Mouse (Mus musculus): Measurements from ENCODE around the gene Zfc3h1.
A peak's percentile ranks its signal among the peaks of the same experiment; 100 is the strongest.

Gene Zfc3h1

DNA sequence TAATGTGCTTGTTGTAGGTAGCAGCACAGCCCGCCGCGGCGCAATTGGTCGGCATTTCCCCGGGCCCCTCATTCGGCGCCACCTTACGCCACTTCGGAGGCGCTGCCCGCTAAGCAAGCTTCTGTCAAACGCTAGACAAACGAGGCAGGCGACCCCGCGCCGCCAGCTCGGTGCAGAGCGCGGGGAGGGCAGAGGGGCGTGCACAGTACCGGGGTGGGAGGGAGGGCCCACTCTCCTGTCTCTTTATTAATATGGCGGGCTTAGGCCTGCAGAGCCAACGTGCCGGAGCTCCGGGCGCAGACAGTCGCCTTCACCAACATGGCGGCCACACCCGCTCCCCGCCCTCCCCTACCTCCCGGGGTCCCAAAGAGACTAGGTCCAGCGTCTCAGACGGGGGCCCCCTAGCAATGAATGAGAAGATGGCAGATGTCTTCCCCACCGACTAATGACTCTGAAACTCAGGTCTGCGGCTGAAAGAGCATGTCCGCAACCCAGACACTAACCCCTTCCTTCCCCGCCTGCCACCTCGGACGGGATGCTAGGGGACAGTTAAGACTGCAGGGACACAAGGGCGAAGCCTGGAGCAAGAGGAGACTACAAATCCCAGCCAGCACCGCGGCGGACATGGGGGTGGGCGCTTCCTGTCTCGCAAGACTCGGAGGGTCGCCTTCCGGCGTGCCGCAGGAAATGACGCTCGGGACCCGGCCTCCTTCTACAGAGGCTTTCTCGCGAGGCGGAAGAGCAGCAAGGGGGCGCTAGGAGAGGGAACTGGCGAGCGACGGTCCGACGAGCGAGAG is at the start of gene Zfc3h1, which contains the start of gene Thap2:
Gene Zfc3h1 (plus strand): TSS at position 739 of the 797 bp plus-strand sequence.
Gene Thap2 (minus strand): TSS at position 223 of the 797 bp plus-strand sequence.
- DNase-seq (ENCODE audit: low spot score in 2 of 2), result peak; percentile 95 to 98

DNA sequence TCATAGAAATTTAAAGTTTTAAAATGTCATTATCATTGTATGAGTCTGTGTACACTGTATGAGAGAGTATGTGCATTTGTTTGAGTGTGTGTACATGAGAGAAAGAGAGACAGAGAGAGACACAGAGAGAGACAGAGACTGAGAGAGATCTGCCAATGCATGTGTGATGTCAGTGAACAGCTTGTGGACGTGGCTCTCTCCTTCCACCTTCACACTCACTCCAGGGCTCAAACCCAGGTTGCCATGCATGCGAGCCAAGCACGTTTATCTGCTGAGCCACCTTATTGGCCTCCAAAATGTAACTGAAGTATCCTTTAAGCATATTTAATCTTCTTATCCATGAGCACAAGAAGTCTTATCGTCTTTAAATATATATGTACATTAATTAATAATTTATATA is 47.9 kb upstream of the Zfc3h1 start:
- no peak for DNase-seq (ENCODE audit: low spot score in 2 of 2)

DNA sequence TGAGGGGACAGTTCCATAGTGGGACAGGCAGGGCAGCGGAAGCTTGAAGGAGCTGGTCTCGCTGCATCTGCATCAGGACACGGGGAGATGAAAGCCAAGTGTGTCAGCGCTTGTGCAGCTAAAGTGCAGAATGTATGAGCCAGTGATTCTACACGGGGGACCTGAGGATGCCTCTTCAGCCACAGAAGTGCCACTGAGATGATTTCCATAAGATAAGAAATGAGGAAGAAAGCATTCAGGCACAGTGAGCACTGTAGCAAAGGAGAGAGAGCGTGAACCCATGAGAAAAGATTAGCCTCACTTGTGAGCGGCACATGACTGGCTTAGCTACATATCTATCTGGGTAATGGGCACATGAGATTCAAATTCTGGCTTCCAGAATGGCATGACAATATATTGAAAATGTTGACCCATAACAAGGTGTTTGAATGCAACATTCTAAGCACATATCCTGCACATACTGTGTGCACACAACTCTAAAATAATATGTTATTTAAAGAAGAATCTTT is 44.9 kb upstream of the Zfc3h1 start:
- no peak for DNase-seq (ENCODE audit: low spot score in 2 of 2)

DNA sequence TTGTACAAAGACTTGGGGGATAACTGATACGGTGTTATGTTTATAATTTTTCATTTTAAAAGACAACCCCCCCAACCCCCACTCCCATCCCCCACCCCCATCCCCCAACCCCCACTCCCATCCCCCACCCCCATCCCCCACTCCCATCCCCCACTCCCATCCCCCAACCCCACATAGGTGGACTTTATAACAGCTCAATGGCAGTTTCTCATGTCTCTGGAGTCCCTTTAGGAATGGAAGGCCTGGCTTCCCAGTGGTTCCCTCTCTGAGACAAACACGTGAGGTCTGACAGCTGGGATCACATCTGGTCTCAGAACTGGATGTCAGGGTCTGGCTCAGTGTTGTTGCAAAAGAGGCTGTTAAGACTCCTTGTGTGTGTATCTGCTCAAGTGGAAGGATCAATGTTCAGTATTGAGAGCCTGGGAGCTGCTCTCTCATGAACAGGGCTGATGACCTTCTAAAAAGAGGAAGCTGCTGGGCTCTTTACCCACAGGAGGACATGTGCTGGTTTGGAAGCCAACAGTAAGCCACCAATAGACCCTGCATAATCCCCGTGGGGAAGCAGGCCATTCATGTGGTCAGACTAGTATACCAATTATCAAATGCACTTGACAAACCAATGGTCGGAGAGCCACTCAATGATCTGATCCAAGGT is 41.9 kb upstream of the Zfc3h1 start:
- no peak for DNase-seq (ENCODE audit: low spot score in 2 of 2)

DNA sequence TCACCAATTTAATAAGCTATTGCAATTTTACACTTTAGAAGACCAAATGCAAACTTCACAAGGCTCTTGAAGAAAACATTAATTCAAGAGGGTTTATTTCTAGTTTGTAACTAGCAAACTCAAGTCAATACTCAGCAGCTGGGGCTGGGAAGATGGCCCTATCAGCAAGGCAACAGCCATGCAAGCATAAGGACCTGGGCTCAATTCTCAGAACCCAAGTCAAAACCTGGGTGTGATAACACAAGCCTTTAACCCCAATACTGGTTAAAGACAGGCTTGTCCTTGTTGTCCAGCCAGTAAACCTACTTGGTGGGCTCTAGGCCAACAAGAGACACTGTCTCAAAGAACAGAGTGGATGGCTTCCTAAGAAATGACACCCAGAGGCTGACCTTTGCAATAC is 38.3 kb upstream of the Zfc3h1 start:
- no peak for DNase-seq (ENCODE audit: low spot score in 2 of 2)

DNA sequence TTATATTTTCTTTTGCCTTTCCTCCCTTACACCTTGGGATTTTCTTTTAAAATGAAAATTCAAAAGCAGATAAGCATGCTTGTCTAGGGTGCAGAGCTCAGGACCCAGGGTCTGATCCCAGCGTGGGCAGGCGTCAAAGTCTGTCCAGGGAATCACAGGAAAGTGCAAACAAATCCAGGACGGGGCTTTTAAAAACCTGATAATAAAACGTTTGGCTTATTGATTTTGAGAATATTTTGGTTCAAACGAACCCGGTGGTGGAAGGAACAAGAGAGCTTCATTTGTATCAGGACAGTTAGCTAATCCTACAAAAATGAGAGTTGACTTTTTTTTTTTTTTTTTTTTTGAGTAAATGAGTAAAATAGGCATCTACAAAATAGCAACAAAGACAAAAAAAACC is 36.6 kb upstream of the Zfc3h1 start:
- DNase-seq (ENCODE audit: low spot score in 2 of 2), result no peak

DNA sequence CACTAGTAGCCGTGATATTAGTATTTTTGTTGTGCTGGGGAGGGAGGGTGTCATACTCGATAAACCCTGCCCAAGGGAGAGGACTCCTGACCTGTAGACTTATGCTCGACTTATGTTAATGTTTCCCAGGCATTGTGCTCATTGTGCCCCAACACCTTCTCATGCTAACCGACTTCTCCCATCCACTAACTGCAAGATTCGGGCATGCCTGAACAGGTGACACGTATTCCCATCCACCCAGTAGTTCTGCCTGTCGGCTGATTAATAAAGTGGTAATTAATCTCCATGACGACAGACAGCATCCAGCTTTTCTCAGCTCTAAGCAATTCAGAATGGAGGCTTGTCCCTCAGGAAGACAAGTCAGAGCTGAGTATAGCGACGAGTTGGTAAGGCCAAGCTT is 35.7 kb upstream of the Zfc3h1 start:
- no peak for DNase-seq (ENCODE audit: low spot score in 2 of 2)

DNA sequence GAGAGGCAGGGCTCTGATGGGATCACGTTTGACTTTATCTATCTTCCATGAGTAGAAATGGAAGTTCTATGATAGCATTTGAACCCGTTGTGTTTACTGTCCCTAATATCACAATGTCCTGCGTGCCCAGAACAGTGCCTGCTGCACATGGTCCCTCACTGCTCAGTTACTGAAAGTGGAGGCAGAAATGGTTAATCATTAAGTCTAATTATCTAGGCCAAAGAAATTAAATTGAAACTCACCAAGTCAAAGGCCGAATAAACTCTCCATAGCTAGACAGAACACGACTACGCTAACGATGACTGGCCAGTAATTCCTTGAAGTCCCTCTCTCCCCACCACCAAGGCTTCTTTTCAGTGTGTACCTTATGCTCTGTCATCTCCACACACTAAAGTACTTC is 35.2 kb upstream of the Zfc3h1 start:
- DNase-seq (ENCODE audit: low spot score in 2 of 2), result no peak

DNA sequence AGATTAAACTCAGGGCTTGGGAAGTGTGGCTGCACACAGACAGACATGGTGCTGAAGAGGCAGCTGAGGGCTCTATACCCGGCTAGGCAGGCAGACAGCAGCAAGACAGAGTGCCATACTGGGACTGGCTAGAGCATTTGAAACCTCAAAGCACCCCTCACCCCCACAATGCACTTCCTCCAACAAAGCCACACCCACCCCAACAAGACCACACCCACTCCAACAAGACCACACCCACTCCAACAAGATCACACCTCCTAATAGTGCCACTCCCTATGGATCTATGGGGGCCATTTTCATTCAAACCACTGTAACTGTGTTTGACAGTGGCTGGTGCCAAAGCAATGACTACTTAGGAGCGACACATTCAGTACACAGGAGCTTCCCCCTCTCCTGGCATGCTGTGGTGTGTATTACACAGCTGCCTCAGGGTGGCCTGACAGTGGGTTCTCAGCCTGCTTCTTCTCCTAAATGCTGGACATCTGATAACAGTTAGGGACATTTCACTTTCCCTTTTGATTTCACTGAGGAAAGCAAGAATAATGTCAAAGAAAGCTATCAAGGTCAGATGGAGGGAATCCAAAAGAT is 33.9 kb upstream of the Zfc3h1 start:
- no peak for DNase-seq (ENCODE audit: low spot score in 2 of 2)

DNA sequence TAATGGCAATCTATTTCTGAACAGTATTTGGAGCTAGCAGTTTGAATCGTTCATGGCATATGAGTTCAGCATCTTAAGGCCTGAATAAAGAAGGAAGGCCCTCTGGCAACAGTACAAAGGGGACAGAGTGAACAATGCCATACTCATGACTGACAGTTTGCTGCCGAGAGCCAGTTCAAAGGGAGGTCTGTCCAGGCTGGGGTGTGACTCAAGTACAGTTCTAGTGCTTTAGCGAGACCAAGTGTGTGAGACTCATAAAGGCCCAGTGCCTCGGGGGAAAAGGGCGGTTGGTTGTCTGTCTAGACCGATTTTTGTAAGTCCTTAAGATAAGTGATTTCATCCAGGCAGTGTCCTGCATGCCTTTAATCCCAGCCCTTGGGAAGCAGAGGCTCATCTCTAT is 30.2 kb upstream of the Zfc3h1 start:
- no peak for DNase-seq (ENCODE audit: low spot score in 2 of 2)

DNA sequence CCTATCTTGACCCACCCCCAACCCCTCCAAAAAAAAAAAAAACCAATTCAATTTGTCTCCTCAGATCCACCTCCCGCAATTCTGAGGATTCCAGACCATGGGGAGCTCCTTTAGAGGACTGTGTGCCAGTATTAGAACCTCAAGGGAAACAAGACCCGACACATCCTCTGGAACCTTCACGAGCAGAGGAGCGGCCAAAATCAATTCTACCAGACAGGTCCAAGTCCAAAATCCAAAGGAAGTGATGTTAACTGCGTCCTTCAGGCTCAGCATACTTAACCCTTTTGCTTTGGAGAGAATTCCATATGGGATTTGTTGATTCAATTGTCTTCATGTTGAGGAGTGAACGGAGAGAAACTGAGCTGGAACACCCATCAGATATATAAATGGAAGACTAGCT is 29.7 kb upstream of the Zfc3h1 start:
- DNase-seq (ENCODE audit: low spot score in 2 of 2), result no peak

DNA sequence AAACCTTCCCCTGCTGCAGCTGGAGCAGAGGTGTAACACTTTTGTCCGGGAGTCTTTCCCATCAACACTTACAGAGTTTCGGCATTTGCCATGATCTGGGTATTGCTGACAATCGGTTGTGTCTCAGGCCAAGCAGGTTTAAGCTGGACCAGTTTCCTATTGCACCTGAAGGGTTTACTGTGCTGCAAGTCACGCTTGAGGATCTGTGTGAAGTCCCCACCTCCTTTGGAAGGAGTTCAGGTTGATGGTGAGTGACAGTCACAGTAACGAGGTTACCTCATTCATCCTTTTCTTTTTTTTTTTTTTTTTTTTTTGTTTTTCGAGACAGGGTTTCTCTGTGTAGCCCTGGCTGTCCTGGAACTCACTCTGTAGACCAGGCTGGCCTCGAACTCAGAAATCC is 28.7 kb upstream of the Zfc3h1 start:
- no peak for DNase-seq (ENCODE audit: low spot score in 2 of 2)

DNA sequence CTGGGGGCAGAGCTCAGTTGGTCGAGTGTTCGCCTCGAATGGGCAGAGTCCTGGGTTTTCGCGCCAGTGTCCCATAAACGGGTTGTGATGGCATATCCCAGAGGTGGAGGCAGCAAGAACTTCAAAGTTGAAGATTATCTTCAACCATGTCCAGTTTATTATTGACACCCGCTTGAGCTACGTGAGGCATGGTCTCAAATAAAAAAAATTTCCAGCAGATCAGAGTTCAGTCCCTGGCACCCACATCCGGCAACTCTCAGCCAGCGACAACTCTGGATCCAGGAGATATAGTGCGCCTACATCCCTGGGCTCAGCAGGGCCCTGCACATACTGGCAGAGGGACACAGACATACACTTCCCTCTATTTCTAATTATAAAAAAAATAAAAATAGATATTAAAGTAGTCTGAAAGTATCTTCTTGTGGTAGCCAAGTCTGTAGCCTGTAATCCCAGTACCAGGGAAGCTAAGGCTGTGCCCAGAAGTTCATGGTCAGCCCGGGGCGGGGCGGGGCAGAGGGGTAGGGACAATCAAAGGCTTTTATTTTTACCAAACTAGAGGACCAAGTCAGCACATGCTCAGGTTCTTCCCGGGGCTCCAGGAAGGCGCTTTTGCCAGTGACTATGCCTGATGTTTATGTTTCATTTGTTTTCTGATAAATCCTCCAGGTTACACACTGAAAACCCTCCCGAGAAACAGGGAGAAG is 26.4 kb upstream of the Zfc3h1 start:
- no peak for DNase-seq (ENCODE audit: low spot score in 2 of 2)

DNA sequence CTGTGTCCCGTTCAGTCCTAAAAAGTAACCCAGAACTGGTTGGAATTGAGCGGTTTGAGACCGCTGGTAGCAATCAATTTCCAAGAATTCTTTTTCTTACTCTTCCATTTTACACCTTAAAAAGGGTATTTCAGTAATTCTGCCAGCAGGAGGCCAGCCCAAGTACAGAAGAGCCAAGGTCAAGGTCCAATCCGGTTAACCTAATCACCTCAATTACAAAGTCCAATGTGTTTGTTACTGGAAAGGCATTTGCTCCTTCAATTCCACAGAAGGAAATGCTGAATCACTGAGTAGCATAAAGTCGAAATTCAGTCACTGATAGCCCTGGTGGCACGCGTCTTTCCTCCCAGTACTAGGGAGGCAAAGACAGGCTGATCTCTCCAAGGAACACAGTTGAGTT is 25.7 kb upstream of the Zfc3h1 start:
- DNase-seq (ENCODE audit: low spot score in 2 of 2), result no peak

DNA sequence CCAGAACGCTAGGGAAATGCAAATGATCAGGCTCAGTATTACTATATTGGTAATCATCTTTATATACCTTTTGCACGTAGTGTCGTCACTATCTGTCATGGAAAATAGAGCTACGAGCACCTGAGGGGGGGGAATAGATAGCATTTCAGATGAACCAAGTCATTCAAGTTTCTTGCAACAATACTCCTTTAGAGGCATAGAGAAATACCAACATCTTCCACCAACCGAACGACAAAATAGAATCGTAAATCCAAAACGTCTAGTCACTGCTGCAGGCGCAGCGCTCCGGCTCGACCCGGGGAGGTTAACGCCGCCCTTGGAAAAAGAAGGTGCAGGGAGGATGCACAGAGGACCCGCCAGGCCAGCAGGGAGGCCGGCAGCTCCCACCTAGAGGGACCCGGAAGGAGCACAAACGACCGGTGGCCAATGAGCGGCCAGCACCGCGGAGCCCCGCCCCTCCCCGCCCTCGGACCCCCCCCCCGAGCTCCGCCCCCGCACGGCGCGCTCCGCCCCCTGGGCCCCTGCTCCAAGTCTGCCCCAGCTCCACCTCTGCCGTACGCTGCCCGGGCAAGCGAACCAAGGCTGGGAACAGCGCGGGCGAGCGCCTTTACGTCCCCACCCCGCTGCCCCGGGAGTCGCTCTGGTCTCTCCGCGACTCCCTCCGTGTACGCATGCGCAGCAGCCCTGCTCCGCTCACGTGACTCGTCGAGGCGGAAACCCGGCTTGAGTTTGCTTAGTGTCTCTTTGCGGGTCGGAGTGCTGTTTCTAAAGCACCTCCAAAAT is 22.7 kb upstream of the Zfc3h1 start, which contains the start of gene Tmem19:
Gene Tmem19 (minus strand): TSS at position 662 of the 783 bp plus-strand sequence.
- peak; percentile 89 to 94 for DNase-seq (ENCODE audit: low spot score in 2 of 2)

DNA sequence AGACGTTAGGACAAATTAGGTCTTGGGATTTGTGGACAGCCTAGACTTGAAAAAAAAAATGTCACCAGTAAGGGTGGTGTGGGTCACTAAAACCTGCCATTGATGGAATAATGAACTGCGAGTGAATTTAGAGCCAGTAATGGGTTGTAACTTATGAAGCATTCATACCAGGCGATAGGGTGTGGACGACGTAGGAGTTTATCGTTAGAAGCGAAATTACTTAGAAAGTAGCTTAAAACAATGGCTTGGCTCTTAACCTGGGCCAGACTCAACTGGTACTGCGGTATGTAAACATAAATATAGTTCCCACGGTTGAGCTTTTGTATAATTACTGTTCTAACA is 22.2 kb upstream of the Zfc3h1 start:
- DNase-seq (ENCODE audit: low spot score in 2 of 2), result no peak

DNA sequence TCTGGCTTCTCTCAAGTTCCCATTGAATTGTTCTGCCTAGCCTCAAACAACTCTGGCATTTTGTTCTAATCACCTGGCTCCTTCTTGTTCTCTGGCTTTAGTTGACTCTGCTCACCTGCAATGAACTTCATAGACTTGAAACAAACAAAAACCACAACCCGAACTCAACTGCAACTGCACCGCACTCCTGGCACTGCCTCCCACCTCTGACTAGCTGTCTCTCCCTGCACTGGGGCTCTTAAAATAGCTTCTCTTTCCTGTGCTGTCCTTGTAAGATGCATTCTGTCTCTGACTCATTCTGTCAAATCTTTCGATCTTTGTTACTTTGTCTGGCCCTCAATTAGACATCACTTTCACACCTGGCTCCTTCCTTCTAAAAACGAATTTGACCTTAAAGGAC is 21.6 kb upstream of the Zfc3h1 start:
- peak in 1 of 2 experiments; percentile 11 for DNase-seq (ENCODE audit: low spot score in 2 of 2)

DNA sequence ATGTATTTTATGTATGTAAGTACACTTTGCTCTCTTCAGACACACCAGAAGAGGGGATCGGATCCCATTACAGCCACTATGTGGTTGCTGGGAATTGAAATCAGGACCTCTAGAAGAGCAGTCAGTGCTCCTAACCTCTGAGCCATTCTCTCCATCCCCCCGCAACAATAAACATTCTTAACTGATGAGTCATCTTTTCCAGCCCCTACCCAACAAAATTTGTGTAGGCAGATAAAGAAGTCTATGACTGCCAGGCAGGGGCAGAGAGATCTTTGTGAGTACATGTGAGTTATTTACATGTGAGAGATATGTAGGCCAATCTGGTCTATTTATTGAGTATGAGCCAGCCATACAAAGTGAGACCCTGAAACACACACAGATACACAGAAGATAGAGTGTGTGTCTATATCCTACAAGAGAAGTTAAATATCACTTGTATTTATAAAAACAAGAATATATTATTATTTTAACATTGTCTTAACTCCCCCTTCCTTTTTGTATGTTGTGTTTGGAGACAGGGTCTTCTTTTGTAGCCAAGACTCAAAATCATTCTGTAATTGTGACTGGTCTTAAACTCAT is 3.2 kb upstream of the Zfc3h1 start:
- DNase-seq (ENCODE audit: low spot score in 2 of 2), result no peak

DNA sequence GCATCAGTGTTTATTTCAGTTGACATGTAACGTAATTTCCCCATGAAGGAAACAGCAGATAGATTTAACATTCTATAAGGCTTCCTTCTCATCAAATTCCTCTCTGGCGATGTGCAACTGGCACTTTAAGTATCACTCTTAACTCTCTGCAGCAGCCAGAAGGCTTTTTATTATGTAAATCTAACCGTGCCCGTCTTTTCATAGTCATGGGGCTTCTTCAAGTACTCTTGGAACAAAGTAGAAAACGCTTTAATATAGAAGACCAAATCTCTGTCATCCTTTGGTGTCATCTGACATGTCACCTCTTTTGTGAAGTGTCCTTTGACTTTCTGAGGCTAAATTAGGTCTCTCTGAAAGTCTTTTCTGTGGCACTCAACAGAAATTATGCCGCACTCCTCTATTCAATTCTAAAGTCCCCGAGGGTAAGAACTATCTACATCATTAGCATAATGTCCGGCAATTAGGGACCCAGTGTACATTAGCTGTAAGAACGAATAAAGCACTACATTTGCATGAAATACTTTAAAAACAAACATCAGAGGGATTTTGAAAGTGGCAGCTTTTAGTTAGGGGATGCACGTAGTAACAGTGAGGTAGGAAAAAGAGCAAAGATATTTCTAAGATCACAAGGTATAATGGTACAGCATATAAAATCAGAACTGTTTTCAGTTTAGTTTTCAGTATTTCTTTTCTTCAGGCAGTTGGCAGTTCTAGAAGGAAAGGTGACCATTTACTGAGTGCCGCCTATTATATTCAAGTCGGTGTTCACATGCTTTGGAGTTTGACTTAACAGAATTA is 1.7 kb upstream of the Zfc3h1 start:
- DNase-seq (ENCODE audit: low spot score in 2 of 2), result no peak

DNA sequence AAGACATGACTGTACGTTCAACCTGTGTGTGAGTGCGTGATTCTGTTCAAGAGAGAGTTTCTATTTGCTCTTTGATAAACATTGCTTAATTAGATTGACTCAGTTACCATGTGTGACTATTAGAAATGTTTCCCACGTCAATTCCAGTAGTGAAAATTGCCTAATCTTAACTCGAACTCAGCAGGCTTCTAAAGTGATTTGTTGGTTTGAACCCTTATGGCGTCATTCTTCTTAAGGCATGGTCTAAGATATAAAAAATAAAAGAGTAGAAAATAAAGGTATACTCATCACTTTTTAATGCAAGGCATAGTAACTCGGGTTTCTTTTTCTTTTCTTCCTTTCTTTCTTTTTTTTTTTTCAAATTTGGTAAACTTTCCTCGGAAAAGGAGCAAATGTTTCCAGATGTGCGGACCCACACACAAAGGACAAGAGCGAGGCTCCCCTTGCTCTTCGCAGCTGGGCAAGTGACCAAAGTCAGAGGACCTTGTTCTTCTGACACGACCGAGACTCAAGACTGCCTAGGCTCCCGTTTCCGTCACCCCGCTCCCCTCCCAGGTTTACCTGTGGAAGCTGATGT is 1.0 kb upstream of the Zfc3h1 start:
- DNase-seq (ENCODE audit: low spot score in 2 of 2), result no peak

All from left cerebral cortex, adult 9 months (tissue).